Mouse (Mus musculus) liver, embryonic 13.5 days (tissue): ENCODE data around the gene Msmp. TPM values are rescaled to one million over a fixed set of nuclear protein-coding genes. Genes with fewer than 3 reads are reported as not detected.

Experiments
- ATAC-seq: fragments of 200-750 bp; cut with Nextera tagmentation; 2 replicates; pipeline ENCODE4 v1.8.0; 2017; ENCODE audit warnings: low read depth, mild to moderate bottlenecking, moderate number of reproducible peaks, moderate library complexity
- DNase-seq: peaks from one replicate; pipeline ENCODE4 v3.0.0; 2022
- H3K27ac ChIP-seq: fragments of 300-500 bp; sonication (generic); 2 replicates; pipeline ENCODE4 v1.5.1; 2015; ENCODE audit warnings: moderate library complexity, mild to moderate bottlenecking, inconsistent platforms
- H3K27me3 ChIP-seq: fragments of 300-500 bp; sonication (generic); 2 replicates; pipeline ENCODE4 v1.6.1; 2015; ENCODE audit warnings: mild to moderate bottlenecking, inconsistent platforms
- H3K36me3 ChIP-seq: fragments of 300-500 bp; sonication (generic); 2 replicates; pipeline ENCODE4 v1.6.1; 2015; ENCODE audit warnings: mild to moderate bottlenecking, inconsistent platforms
- H3K4me1 ChIP-seq: fragments of 300-500 bp; sonication (generic); replicated peaks from 2 replicates; pipeline ENCODE4 v1.6.1; 2015; ENCODE audit warnings: inconsistent platforms
- H3K4me2 ChIP-seq: fragments of 300-500 bp; sonication (generic); 2 replicates; pipeline ENCODE4 v1.6.1; 2015; ENCODE audit warnings: inconsistent platforms, mild to moderate bottlenecking, moderate library complexity
- H3K4me3 ChIP-seq: fragments of 300-500 bp; sonication (generic); replicated peaks from 2 replicates; pipeline ENCODE4 v1.5.1; 2015; ENCODE audit warnings: mild to moderate bottlenecking, inconsistent platforms
- H3K9ac ChIP-seq: fragments of 300-500 bp; sonication (generic); 2 replicates; pipeline ENCODE4 v1.6.1; 2015; ENCODE audit warnings: mild to moderate bottlenecking, inconsistent platforms
- H3K9me3 ChIP-seq: fragments of 300-500 bp; sonication (generic); replicated peaks from 2 replicates; pipeline ENCODE4 v1.6.1; 2016; ENCODE audit warnings: inconsistent platforms
- WGBS: fragments of 180-500 bp; shearing (Covaris S2); methylation state at CpG from one replicate; pipeline ENCODE4 v1.1.7; 2015; ENCODE audit not compliant: insufficient replicate concordance; 5-methylcytosine and 5-hydroxymethylcytosine counted together
- microRNA-seq: library from miRNA; unstranded; fragments of <30 nt; microRNA quantifications from one replicate; pipeline ENCODE4, GENCODE M21; 2016
- polyA plus RNA-seq: library from polyadenylated mRNA; unstranded; fragments of >200 nt; fragmentation: Nextera tagmentation; extraction: Ambion mirVana; gene quantifications from 2 replicates; pipeline ENCODE4 v1.2.1, GENCODE M21; 2015

The Msmp gene
- polyA plus RNA-seq, 1 experiment from 2014 or later: not detected

- WGBS: 88% methylated on average over 12 of the region's 12 CpGs
- peaks cover 100% of the 10 kb centered on the region for H3K36me3 ChIP-seq
These were observed 37.8 kb downstream of the Msmp start for GRCm38 (mm10) chr4:43546375-43547047.

GRCm38 (mm10) chr4:43542044-43542443 is 42.2 kb downstream of the Msmp start:
- Histone ChIP-seq H3K36me3 (peaks cover 100% of the 10 kb centered on the region), H3K9ac (no peak overlapping the region), H3K27me3 (no peaks in the 10 kb centered on the region), H3K9me3 (no peaks in the 10 kb centered on the region), H3K4me1 (no peaks in the 10 kb centered on the region), H3K4me3 (no peak overlapping the region), H3K4me2 (no peak overlapping the region), H3K27ac (no peak overlapping the region)
- ATAC-seq (no peak), DNase-seq (no peak)
- 91% methylated on average over 2 of the region's 3 CpGs for WGBS

More at GRCm38 (mm10) chr4:43546375-43547047, 37.8 kb downstream of the Msmp start:
- H3K9me3 ChIP-seq: no peaks in the 10 kb centered on the region
- no peak overlapping the region for H3K27ac ChIP-seq
- no peak overlapping the region for H3K4me2 ChIP-seq
- ATAC-seq: no peak
- DNase-seq: no peak
- no peak overlapping the region for H3K9ac ChIP-seq
- H3K4me3 ChIP-seq: no peak overlapping the region
- H3K27me3 ChIP-seq: no peaks in the 10 kb centered on the region
- H3K4me1 ChIP-seq: no peaks in the 10 kb centered on the region

GRCm38 (mm10) chr4:43536031-43536430 is 48.3 kb downstream of the Msmp start:
- DNase-seq (no peak), ATAC-seq (no peak)
- no peak overlapping the region for H3K27ac ChIP-seq
- no peaks in the 10 kb centered on the region for H3K9me3 ChIP-seq
- no peak overlapping the region for H3K4me2 ChIP-seq
- H3K4me1 ChIP-seq: 0 out of 2 replicates have a peak, but pooled peaks cover under 1% of the 10 kb centered on the region
- no peak overlapping the region for H3K9ac ChIP-seq
- H3K4me3 ChIP-seq: no peak overlapping the region
- no peaks in the 10 kb centered on the region for H3K27me3 ChIP-seq
- H3K36me3 ChIP-seq: peaks cover 100% of the 10 kb centered on the region
- WGBS: 89% methylated on average over 9 of the region's 9 CpGs

GRCm38 (mm10) chr4:43535628-43536027 is 48.7 kb downstream of the Msmp start:
- Histone ChIP-seq H3K4me1 (0 out of 2 replicates have a peak, but pooled peaks cover 4% of the 10 kb centered on the region), H3K36me3 (peaks cover 100% of the 10 kb centered on the region), H3K4me2 (no peak overlapping the region), H3K9me3 (no peaks in the 10 kb centered on the region), H3K27me3 (no peaks in the 10 kb centered on the region), H3K4me3 (no peak overlapping the region), H3K27ac (no peak overlapping the region), H3K9ac (no peak overlapping the region)
- WGBS: 91% methylated on average over 8 of the region's 8 CpGs
- DNase-seq: no peak
- ATAC-seq: no peak

GRCm38 (mm10) chr4:43533270-43533669 is 51.0 kb downstream of the Msmp start:
- no peak for DNase-seq

More at GRCm38 (mm10) chr4:43533270-43533669, 51.0 kb downstream of the Msmp start:
- WGBS: 88% methylated on average over 9 of the region's 9 CpGs
- Histone ChIP-seq H3K27me3 (no peaks in the 10 kb centered on the region), H3K27ac (no peak overlapping the region), H3K9ac (no peak overlapping the region), H3K4me3 (no peak overlapping the region), H3K9me3 (no peaks in the 10 kb centered on the region), H3K4me2 (no peak overlapping the region), H3K36me3 (peaks cover 79% of the 10 kb centered on the region), H3K4me1 (peaks cover 12% of the 10 kb centered on the region)
- no peak for ATAC-seq

Small RNA genes lying within 50 kb of the gene (microRNA-seq; reads per million reads assigned to microRNA genes)
- gene Gm25262: not detected

Other genes with a start within 250 kb of the Msmp start
- gene Rusc2, start 202.5 kb downstream of the Msmp start, polyA plus RNA-seq: 0.75 and 0.82 TPM in 2 replicates
- not detected in 2 replicates for gene Fam166b, start 155.4 kb downstream of the Msmp start, polyA plus RNA-seq
- gene Tesk1, start 142.6 kb downstream of the Msmp start, polyA plus RNA-seq: 0.95 and 0.98 TPM in 2 replicates
- 0.48 and 0.70 TPM in 2 replicates for gene Cd72, start 129.9 kb downstream of the Msmp start, polyA plus RNA-seq
- not detected in 2 replicates for gene Sit1, start 100.8 kb downstream of the Msmp start, polyA plus RNA-seq
- 34.2 and 34.3 TPM in 2 replicates for gene Ccdc107, start 91.6 kb downstream of the Msmp start, polyA plus RNA-seq
- gene Arhgef39, start 84.8 kb downstream of the Msmp start, polyA plus RNA-seq: 29.4 and 35.8 TPM in 2 replicates
- 0.85 and 1.0 TPM in 2 replicates for gene Car9, start 77.5 kb downstream of the Msmp start, polyA plus RNA-seq
- gene Tpm2, start 60.7 kb downstream of the Msmp start, polyA plus RNA-seq: 28.8 and 31.9 TPM in 2 replicates
- gene Creb3, start 22.2 kb downstream of the Msmp start, polyA plus RNA-seq: 20.6 and 21.9 TPM in 2 replicates
- gene Tln1, start 21.8 kb downstream of the Msmp start, polyA plus RNA-seq: 38.6 and 42.4 TPM in 2 replicates
- 13.8 and 15.1 TPM in 2 replicates for gene Rgp1, start 5.8 kb downstream of the Msmp start, polyA plus RNA-seq
- gene Gba2, start 5.6 kb downstream of the Msmp start, polyA plus RNA-seq: 16.5 and 18.1 TPM in 2 replicates
- gene Npr2, start 47.4 kb upstream of the Msmp start, polyA plus RNA-seq: 0.80 and 0.89 TPM in 2 replicates
- gene Spag8, start 69.1 kb upstream of the Msmp start, polyA plus RNA-seq: 0.10 and 0.12 TPM in 2 replicates
- 66.4 and 66.9 TPM in 2 replicates for gene Hint2, start 72.0 kb upstream of the Msmp start, polyA plus RNA-seq
- gene Tmem8b, start 84.5 kb upstream of the Msmp start, polyA plus RNA-seq: 0.19 and 0.23 TPM in 2 replicates
- 1.3 and 1.8 TPM in 2 replicates for gene Fam221b, start 84.7 kb upstream of the Msmp start, polyA plus RNA-seq
- not detected in 2 replicates for gene Olfr70, start 116.3 kb upstream of the Msmp start, polyA plus RNA-seq
- not detected in 2 replicates for gene Olfr71, start 125.8 kb upstream of the Msmp start, polyA plus RNA-seq
- 0.09 and 0.17 TPM in 2 replicates for gene Hrct1, start 142.7 kb upstream of the Msmp start, polyA plus RNA-seq
- gene Spaar, start 145.5 kb upstream of the Msmp start, polyA plus RNA-seq: not detected in 2 replicates
- gene Olfr159, start 186.5 kb upstream of the Msmp start, polyA plus RNA-seq: not detected in 2 replicates
- gene Olfr156, start 239.4 kb upstream of the Msmp start, polyA plus RNA-seq: not detected in 2 replicates